Mouse (Mus musculus): ENCODE results near the gene Creb5. TPM values are rescaled to one million over a fixed set of nuclear protein-coding genes. Genes with fewer than 3 reads are reported as not detected.

The Creb5 gene
- polyA plus RNA-seq, 1 experiment from 2014 or later, result 10.0 TPM

DNA sequence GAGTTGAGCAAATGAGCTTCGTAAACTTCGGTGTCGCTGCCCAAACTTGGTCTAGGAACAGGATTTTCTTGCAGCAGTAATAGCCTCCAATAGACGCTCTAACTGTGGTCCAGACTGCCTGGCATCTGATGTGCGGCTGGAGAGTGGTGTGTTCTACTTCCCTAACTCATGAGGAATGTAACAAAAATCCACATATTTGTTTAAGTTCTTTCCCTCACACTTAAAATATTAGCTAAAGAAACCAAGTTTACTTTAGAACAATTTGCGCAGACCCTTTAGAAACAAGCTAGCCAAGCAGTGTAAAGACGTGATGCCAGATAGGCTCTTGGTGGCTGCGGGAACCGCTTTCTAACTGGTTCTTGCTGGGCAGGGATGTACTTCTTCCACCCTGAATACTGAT, 428.9 kb downstream of the Creb5 start:
- Histone ChIP-seq H3K9me3 (replicated peaks; ENCODE audit: control insufficient read depth, low read length) (no peaks in the 10 kb centered on the region), H3K4me3 (replicated peaks; ENCODE audit: low read length) (no peak overlapping the region), H3K36me3 (ENCODE audit: control insufficient read depth, insufficient read depth, low read length) (no peaks in the 10 kb centered on the region), H3K27ac (ENCODE audit: low read length) (peak overlapping the region; percentile 52), H3K27me3 (ENCODE audit: control insufficient read depth, insufficient read depth, low read length) (no peaks in the 10 kb centered on the region), H3K9ac (ENCODE audit: low read length) (no peak overlapping the region), H3K4me1 (ENCODE audit: control insufficient read depth, insufficient read depth, low read length) (peaks cover 1% of the 10 kb centered on the region; the same call in 1 of the 2 replicates), H3K4me2 (ENCODE audit: low read depth, low read length) (peak overlapping the region; percentile 1; the same call in 1 of the 2 replicates)
- WGBS, result 56% methylated on average over 9 of the region's 9 CpGs
- no peak for ATAC-seq (ENCODE audit: insufficient read depth, low FRiP score)

DNA sequence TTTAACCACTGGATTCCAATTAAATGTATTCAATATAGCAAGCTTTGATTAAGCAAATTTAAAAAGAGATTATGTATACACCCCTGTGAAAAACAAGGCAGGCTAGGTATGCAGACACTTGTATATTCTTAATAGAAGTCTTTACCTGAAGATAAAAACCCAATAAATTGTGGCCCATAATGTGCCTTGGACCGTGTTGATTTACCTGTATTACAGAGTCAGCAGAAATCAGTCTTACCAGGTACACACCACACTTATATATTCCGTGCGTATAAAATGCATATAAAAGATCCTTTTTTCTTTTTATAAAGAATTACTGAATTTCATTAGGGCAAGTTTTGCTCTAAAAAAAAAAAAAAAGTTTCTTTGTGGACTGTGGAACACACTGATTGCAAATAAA, 432.9 kb downstream of the Creb5 start:
- WGBS, result 92% methylated on average over 3 of the region's 3 CpGs
- Histone ChIP-seq H3K27me3 (ENCODE audit: control insufficient read depth, insufficient read depth, low read length) (no peaks in the 10 kb centered on the region), H3K4me3 (replicated peaks; ENCODE audit: low read length) (no peak overlapping the region), H3K4me2 (ENCODE audit: low read depth, low read length) (no peak overlapping the region), H3K36me3 (ENCODE audit: control insufficient read depth, insufficient read depth, low read length) (no peaks in the 10 kb centered on the region), H3K27ac (ENCODE audit: low read length) (no peak overlapping the region), H3K4me1 (ENCODE audit: control insufficient read depth, insufficient read depth, low read length) (no peaks in the 10 kb centered on the region), H3K9ac (ENCODE audit: low read length) (no peak overlapping the region), H3K9me3 (replicated peaks; ENCODE audit: control insufficient read depth, low read length) (no peaks in the 10 kb centered on the region)
- no peak for ATAC-seq (ENCODE audit: insufficient read depth, low FRiP score)

DNA sequence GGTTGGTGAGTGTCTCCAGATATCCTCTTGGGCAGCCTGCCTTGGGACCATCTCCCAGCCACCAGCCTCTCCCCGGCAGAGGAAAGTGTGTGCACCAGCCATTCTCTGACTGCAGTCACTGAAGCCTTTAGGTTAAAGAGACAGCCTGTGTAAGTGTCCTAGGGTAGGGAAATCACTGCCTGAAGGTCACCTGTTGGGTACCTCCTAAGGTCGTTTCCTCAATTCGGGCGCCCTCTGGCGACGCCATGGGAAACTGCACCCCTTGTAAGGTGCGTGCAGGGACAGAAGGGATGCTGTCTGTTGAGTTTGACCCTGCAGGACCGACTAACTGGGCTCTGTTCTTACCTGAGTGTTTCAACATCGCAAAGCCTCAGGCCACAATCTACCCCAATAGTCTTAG, 434.5 kb downstream of the Creb5 start:
- H3K9ac ChIP-seq (ENCODE audit: low read length), result no peak overlapping the region
- H3K4me3 ChIP-seq (replicated peaks; ENCODE audit: low read length), result no peak overlapping the region
- no peaks in the 10 kb centered on the region for H3K27me3 ChIP-seq (ENCODE audit: control insufficient read depth, insufficient read depth, low read length)
- H3K4me1 ChIP-seq (ENCODE audit: control insufficient read depth, insufficient read depth, low read length), result no peaks in the 10 kb centered on the region
- no peak overlapping the region for H3K27ac ChIP-seq (ENCODE audit: low read length)
- H3K4me2 ChIP-seq (ENCODE audit: low read depth, low read length), result no peak overlapping the region
- H3K9me3 ChIP-seq (replicated peaks; ENCODE audit: control insufficient read depth, low read length), result no peaks in the 10 kb centered on the region
- WGBS, result 11% methylated on average over 9 of the region's 9 CpGs
- no peak for ATAC-seq (ENCODE audit: insufficient read depth, low FRiP score)
- H3K36me3 ChIP-seq (ENCODE audit: control insufficient read depth, insufficient read depth, low read length), result no peaks in the 10 kb centered on the region

DNA sequence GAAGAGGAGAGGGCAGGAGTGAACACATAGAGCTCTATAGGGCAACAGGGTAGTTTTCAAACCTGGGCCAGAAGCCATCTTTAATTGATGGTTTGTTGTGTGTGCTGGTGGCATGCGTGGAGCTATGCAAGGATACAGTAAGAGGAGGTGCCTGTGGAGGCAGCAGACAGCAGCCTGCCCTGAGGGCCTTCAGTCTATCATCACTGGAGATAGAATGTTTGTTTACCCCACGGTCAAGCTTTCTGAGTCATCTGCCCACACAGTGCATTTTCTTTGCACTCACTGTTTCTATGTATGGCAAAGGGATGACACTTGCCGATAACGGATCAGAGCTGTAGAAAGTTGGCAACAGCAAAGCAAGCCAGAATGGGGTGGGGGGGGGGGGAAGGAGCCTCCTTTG, 435.6 kb downstream of the Creb5 start:
- Histone ChIP-seq H3K4me2 (ENCODE audit: low read depth, low read length) (no peak overlapping the region), H3K27ac (ENCODE audit: low read length) (no peak overlapping the region), H3K27me3 (ENCODE audit: control insufficient read depth, insufficient read depth, low read length) (no peaks in the 10 kb centered on the region), H3K4me1 (ENCODE audit: control insufficient read depth, insufficient read depth, low read length) (no peaks in the 10 kb centered on the region), H3K4me3 (replicated peaks; ENCODE audit: low read length) (no peak overlapping the region), H3K9ac (ENCODE audit: low read length) (no peak overlapping the region), H3K36me3 (ENCODE audit: control insufficient read depth, insufficient read depth, low read length) (no peaks in the 10 kb centered on the region), H3K9me3 (replicated peaks; ENCODE audit: control insufficient read depth, low read length) (no peaks in the 10 kb centered on the region)
- 79% methylated on average over 4 of the region's 4 CpGs for whole genome bisulfite sequencing
- ATAC-seq (ENCODE audit: insufficient read depth, low FRiP score), result no peak

- no peaks in the 10 kb centered on the region for H3K27me3 ChIP-seq (ENCODE audit: control insufficient read depth, insufficient read depth, low read length)
- no peak overlapping the region for H3K4me3 ChIP-seq (replicated peaks; ENCODE audit: low read length)
- H3K4me2 ChIP-seq (ENCODE audit: low read depth, low read length), result no peak overlapping the region
- H3K9ac ChIP-seq (ENCODE audit: low read length), result no peak overlapping the region
- ATAC-seq (ENCODE audit: insufficient read depth, low FRiP score), result no peak
- no peaks in the 10 kb centered on the region for H3K9me3 ChIP-seq (replicated peaks; ENCODE audit: control insufficient read depth, low read length)
- H3K27ac ChIP-seq (ENCODE audit: low read length), result no peak overlapping the region
- no peaks in the 10 kb centered on the region for H3K4me1 ChIP-seq (ENCODE audit: control insufficient read depth, insufficient read depth, low read length)
- WGBS, result 71% methylated on average over 7 of the region's 7 CpGs
- H3K36me3 ChIP-seq (ENCODE audit: control insufficient read depth, insufficient read depth, low read length), result no peaks in the 10 kb centered on the region
Observed at GRCm38 (mm10) chr6:53730487-53730886, 443.4 kb downstream of the Creb5 start.

- no peak for ATAC-seq (ENCODE audit: insufficient read depth, low FRiP score)
- H3K27me3 ChIP-seq (ENCODE audit: control insufficient read depth, insufficient read depth, low read length), result no peaks in the 10 kb centered on the region
Observed at GRCm38 (mm10) chr6:53730996-53731485, 444.0 kb downstream of the Creb5 start.

GRCm38 (mm10) chr6:53733546-53733945, 446.5 kb downstream of the Creb5 start:
- no peaks in the 10 kb centered on the region for H3K27me3 ChIP-seq (ENCODE audit: control insufficient read depth, insufficient read depth, low read length)
- no peaks in the 10 kb centered on the region for H3K4me1 ChIP-seq (ENCODE audit: control insufficient read depth, insufficient read depth, low read length)
- WGBS, result 79% methylated on average over 1 of the region's 1 CpGs
- no peak overlapping the region for H3K27ac ChIP-seq (ENCODE audit: low read length)
- H3K9ac ChIP-seq (ENCODE audit: low read length), result no peak overlapping the region
- no peak overlapping the region for H3K4me3 ChIP-seq (replicated peaks; ENCODE audit: low read length)
- H3K4me2 ChIP-seq (ENCODE audit: low read depth, low read length), result no peak overlapping the region
- no peaks in the 10 kb centered on the region for H3K36me3 ChIP-seq (ENCODE audit: control insufficient read depth, insufficient read depth, low read length)
- H3K9me3 ChIP-seq (replicated peaks; ENCODE audit: control insufficient read depth, low read length), result no peaks in the 10 kb centered on the region
- no peak for ATAC-seq (ENCODE audit: insufficient read depth, low FRiP score)

More at GRCm38 (mm10) chr6:53730996-53731485, 444.0 kb downstream of the Creb5 start:
- no peak overlapping the region for H3K4me3 ChIP-seq (replicated peaks; ENCODE audit: low read length)
- no peak overlapping the region for H3K4me2 ChIP-seq (ENCODE audit: low read depth, low read length)
- no peaks in the 10 kb centered on the region for H3K9me3 ChIP-seq (replicated peaks; ENCODE audit: control insufficient read depth, low read length)
- no peaks in the 10 kb centered on the region for H3K4me1 ChIP-seq (ENCODE audit: control insufficient read depth, insufficient read depth, low read length)
- no peak overlapping the region for H3K27ac ChIP-seq (ENCODE audit: low read length)
- H3K9ac ChIP-seq (ENCODE audit: low read length), result no peak overlapping the region
- no peaks in the 10 kb centered on the region for H3K36me3 ChIP-seq (ENCODE audit: control insufficient read depth, insufficient read depth, low read length)
- 74% methylated on average over 5 of the region's 5 CpGs for WGBS

DNA sequence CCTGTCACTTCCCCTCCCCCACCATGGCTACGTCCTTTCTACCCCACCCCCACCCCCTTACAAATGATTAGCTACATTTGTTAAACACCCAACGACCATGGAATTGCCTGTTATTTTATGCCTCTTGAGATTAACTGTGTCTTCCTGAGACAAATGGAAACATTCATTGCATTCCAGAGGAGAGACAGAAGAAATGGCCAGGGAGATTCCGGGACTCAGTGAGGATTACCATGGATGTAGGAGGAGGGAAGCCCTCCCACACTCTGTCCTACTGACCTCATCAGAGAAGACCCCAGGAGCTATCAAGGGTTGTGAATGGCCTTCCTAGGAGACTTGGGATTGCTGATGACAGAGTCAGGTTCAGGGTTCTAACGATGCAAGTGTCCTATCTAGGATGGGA, 446.9 kb downstream of the Creb5 start:
- no peak for ATAC-seq (ENCODE audit: insufficient read depth, low FRiP score)
- no peaks in the 10 kb centered on the region for H3K4me1 ChIP-seq (ENCODE audit: control insufficient read depth, insufficient read depth, low read length)
- H3K27ac ChIP-seq (ENCODE audit: low read length), result no peak overlapping the region
- WGBS, result 24% methylated on average over 4 of the region's 4 CpGs
- no peaks in the 10 kb centered on the region for H3K9me3 ChIP-seq (replicated peaks; ENCODE audit: control insufficient read depth, low read length)
- H3K4me2 ChIP-seq (ENCODE audit: low read depth, low read length), result no peak overlapping the region
- no peak overlapping the region for H3K9ac ChIP-seq (ENCODE audit: low read length)
- no peaks in the 10 kb centered on the region for H3K36me3 ChIP-seq (ENCODE audit: control insufficient read depth, insufficient read depth, low read length)
- no peaks in the 10 kb centered on the region for H3K27me3 ChIP-seq (ENCODE audit: control insufficient read depth, insufficient read depth, low read length)
- no peak overlapping the region for H3K4me3 ChIP-seq (replicated peaks; ENCODE audit: low read length)

- Histone ChIP-seq H3K27ac (ENCODE audit: low read length) (no peak overlapping the region), H3K4me3 (replicated peaks; ENCODE audit: low read length) (no peak overlapping the region), H3K4me1 (ENCODE audit: control insufficient read depth, insufficient read depth, low read length) (no peaks in the 10 kb centered on the region), H3K4me2 (ENCODE audit: low read depth, low read length) (no peak overlapping the region), H3K9ac (ENCODE audit: low read length) (no peak overlapping the region), H3K27me3 (ENCODE audit: control insufficient read depth, insufficient read depth, low read length) (no peaks in the 10 kb centered on the region), H3K36me3 (ENCODE audit: control insufficient read depth, insufficient read depth, low read length) (no peaks in the 10 kb centered on the region), H3K9me3 (replicated peaks; ENCODE audit: control insufficient read depth, low read length) (no peaks in the 10 kb centered on the region)
- no peak for ATAC-seq (ENCODE audit: insufficient read depth, low FRiP score)
- 53% methylated on average over 6 of the region's 6 CpGs for WGBS
Observed at GRCm38 (mm10) chr6:53735696-53736095, 448.6 kb downstream of the Creb5 start.

GRCm38 (mm10) chr6:53738206-53738605, 451.1 kb downstream of the Creb5 start:
- no peaks in the 10 kb centered on the region for H3K4me1 ChIP-seq (ENCODE audit: control insufficient read depth, insufficient read depth, low read length)
- H3K27me3 ChIP-seq (ENCODE audit: control insufficient read depth, insufficient read depth, low read length), result no peaks in the 10 kb centered on the region
- no peak overlapping the region for H3K4me3 ChIP-seq (replicated peaks; ENCODE audit: low read length)
- H3K4me2 ChIP-seq (ENCODE audit: low read depth, low read length), result no peak overlapping the region
- H3K36me3 ChIP-seq (ENCODE audit: control insufficient read depth, insufficient read depth, low read length), result no peaks in the 10 kb centered on the region
- H3K9ac ChIP-seq (ENCODE audit: low read length), result no peak overlapping the region
- no peak for ATAC-seq (ENCODE audit: insufficient read depth, low FRiP score)
- no peaks in the 10 kb centered on the region for H3K9me3 ChIP-seq (replicated peaks; ENCODE audit: control insufficient read depth, low read length)
- no peak overlapping the region for H3K27ac ChIP-seq (ENCODE audit: low read length)
